Mouse (Mus musculus) gastrocnemius, postnatal 4 days (tissue): Measurements from ENCODE around the gene Vangl1. TPM values are rescaled to one million over a fixed set of nuclear protein-coding genes. Genes with fewer than 3 reads are reported as not detected.
"Not testable (repeated sequence)": the region's sequence is repeated elsewhere in the genome, so short reads cannot be mapped to it uniquely, and the experiment has no call there.

Experiments
- DNase-seq, 2 experiments: peaks; one replicate each; pipeline ENCODE4 v3.0.0; 2021 to 2022; ENCODE audit warnings: low spot score in 2 of 2, mixed read lengths in 2 of 2
- total RNA-seq, 2 experiments: library from RNA; stranded (reverse); gene quantifications; 2 replicates each; pipeline ENCODE4 v1.2.3; 2021

Gene Vangl1
- total RNA-seq, 2 experiments from 2014 or later, result 19.5 to 24.6 TPM

DNA sequence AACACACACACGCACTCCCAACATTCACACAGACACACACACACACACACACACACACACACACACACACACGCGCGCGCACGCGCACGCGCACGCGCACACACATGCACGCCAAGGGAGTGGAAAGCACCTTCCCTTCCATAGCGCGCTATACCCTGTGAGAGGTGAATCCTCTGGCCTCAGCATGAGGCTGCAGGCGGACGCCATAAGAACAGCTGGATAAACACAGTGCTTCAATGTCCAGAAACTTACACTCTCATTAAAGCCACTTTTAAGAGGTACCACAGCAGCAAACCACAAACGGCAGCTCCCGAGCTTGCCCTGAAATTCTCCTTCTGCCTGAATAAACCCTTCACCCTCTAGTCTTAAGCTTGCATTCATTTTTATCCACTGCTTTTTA is 28.8 kb downstream of the Vangl1 start:
- no peak for DNase-seq

DNA sequence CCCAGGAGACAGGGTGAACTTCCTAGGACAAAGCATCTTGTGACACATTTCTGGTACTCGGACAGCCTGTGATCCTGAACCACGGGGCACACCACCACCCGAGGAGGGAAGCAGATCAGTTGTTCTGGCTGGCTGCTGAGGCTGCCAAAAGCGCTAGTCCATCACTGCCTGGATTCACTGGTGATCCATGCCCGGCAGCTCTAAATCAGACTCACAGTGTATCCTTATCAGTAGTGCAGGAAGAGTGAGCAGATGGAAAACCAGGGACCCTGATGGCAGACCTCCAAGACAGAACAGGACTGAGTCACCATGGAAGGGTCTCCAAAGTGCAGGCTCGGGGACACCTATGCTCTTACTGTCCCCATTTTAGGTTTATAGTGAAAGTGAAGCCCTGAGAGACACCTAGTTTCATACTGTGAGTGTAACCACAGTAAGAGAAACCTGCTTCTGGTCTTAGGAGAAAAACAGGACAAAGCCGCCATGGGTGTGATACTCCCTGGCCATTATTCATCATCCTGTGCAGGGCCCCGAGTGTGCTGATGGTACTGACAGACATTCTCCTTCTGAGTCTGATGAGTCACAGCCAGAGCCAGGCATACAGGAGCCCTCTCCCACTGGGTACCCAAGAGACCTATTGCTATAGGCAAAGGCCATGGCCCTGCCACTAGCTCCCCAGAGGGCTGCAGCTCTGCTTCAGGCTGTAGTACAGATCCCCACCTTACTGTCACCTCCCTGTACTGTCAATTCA is 30.2 kb downstream of the Vangl1 start:
- no peak for DNase-seq

DNA sequence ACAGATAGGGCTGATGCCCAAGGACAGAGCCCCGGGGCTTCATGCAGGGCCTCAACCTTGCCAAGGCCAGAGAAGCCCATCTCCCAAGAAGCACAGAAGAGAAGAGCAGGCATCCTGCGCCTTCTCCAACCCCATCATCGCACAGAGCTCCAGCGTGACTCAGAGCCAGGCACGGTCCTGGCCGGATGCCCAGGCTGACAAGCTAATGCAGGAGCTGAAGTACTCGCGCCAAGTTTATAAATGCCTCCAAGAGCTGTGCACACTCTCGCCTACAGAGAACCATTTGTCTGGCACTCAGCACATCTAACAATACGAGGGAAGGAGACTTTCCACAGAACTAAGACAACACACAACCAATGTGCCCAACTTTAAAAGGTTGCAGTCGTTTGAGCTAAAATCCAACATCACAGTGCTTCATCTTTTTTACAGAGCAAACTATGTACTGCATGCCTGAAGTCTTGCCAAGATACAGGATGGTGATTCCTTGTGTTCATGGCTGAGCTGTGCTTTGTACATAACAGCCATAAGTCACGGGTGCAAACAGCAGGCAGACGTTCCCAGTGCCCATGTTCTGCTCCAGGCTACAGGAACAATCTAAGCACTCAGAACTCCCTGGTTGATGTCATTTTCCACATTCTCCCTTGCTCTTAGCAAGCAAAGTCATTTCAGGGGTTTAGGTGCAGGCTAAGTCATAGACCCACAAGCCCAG is 35.1 kb downstream of the Vangl1 start:
- DNase-seq, result peak; percentile 92 to 93

DNA sequence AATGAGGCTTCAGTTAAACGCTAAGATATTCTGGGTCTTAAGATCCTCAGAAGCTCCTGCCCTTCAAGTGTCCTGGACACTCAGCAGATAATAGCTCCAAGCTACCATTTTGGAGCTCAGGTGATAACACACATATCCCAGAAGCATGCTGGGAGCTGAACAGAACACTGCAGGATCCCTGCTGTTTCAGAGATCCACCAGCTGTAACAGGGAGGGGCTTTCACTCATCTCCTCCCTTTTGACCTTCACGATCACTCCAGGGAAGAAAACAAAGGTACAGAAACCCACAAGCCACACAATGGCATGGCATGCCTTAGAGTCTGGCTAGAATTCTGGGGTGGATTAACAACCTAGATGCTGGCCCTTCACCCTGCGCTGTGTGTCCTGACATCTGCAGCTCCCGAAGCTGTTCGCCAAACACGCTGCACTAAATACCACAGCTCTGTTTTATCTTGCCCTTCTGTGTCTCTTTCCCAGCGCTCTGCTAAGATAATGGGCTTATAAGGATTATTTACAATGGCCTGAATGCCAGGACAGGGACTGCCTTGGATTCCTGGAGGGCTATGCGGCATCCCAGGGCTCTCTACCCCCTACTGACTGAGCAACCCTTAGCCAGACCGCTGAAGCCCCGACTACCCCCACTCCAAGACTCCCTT is 36.8 kb downstream of the Vangl1 start:
- no peak for DNase-seq

DNA sequence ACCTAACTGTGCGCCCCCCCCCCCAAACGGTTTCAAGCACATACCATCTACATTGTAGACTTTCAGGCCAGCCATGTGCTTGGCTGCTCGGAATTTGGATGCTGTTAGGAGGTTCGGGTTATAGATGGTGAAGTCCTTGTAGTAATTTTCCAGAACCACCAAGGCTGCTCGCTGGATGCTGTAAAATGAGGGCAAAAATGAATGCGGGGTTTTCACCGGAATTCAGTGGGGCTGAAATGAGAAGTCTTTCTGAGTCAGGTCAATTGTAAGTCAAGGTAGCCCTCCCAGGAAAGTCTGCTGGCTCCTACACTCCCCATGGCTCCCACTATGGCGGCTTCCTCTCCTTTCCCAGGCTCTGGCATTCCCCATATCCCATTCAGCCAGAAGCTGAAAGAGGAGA is 37.7 kb downstream of the Vangl1 start:
- DNase-seq, result no peak

DNA sequence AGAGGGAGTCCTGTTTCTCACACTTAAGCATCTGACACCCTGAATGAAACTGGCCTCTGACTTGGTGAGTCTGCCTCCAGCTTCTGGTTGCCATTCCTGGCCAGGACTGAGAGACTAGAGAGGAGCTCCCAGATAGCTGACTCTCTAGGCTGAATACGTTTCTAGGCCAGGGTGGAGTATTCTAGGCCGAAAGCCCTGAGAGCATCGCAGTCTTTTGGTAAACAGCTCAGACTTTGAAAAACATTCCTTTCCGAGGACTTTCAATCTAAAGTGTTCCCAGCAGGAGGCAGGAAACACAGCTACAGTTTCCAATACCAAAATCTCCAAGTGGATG is 38.2 kb downstream of the Vangl1 start:
- DNase-seq, result no peak

DNA sequence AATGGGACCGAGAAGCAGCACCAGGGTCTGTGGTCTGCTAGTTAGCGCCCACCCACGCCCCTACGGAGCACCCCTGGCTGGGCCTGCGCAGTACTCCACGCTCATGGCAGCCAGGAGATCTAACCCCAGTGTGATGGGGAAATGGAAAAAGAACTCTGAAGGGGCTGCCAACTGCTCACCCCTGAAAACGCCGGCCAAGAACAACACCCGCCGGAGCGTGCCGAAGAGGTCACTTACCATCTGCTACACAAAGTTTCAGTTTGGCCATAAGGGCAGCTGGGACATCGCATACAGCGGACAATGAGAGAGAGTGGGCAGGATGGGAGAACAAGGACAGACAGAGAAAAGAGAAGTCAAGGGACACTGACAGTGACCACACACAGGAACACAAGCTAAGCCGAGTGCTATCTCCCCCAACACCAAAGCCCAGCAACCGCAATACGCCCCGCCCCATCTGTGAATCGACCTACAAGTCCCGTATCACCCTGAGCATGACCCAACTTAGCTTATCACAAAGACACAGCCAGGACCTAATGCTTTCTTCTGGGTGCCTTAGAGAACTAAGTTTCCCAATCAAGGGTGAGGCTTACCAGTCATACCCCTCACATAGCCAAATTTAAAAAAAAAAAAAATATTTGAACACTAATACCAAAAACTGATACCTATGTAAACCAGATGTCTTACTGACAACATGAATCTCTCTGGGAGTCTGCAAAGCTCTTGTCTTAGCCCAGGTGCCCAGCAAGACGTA is 38.8 kb downstream of the Vangl1 start:
- DNase-seq, result no peak

DNA sequence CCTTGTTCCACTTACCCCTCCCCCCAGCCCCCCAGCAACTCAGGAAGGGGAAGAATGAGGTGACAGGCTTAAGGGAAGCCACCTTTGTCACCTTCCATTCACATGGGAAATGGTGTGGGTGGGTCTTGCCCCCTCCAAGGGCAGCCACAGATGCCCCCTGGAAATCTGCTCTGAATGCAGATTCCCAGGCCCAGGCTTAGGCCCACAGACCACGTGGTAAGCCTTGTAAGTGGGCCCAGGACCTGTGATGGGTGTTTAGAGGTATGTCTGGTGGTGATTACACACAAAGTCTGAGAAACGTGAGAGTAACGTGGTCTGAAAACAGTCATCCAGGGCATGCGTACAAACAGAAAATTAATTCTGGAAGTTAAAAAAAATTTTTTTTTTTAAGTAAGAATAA is 39.6 kb downstream of the Vangl1 start:
- DNase-seq, result no peak

DNA sequence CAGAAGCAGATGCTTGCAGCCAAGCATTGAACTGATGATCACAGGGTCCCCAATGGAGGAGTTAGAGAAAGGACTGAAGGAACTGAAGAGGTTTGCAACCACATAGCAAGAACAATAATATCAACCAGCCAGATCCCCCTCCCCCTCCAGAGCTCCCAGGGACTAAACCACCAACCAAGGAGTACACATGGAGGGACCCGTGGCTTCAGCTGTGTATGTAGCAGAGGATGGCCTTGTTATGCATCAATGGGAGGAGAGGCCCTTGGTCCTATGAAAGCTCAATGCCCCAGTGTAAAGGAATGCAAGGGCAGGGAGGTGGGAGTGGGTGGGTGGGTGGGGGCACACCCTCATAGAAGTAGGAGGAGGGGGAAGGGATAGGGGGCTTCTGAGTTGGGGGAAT is 40.6 kb downstream of the Vangl1 start:
- DNase-seq, result not testable (repeated sequence)

DNA sequence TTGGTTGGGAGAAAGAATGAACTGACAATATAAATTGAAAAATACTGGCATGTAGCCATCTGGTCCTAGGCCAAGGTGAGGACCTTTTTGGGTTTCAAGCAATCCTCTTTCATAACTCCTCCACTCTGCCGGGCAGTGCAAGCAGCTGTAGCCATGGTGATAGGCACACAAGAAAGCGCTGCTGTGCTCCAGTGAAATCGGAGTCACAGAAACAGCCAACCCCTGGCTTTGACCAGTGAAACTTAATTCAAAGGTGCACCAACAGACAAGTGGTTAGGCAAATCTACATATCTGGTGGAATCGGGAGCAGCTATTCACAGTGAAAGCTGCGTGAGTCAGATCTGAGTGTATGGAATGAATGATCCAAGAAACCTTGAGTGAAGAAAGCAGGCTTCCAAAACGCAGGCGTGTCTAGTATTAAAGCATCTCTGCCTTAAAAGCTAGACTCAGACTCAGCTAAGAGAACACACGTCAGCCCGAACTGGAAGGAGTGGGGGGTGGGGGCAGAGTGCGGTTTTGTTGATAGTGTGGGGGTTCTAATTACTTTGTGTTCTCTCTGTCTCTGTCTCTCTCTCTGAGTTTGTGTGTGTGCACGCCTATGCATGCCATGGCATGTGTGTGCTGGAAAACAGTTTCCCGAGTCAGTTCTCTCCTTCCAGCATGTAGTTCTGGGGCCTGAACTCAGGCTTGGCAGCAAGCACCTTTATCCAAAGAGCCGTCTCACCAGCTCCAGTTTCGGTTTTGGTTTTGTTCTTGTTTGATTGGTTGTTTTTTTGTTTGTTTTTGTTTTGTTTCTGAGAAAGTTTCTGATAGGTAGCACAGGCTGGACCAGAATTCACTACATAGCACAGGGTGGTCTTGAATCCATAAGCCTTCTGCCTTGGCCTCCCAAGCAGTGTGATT is 44.8 kb downstream of the Vangl1 start:
- DNase-seq, result no peak

GRCm38 (mm10) chr3:102158759-102159422 is 45.6 kb downstream of the Vangl1 start:
- no peak for DNase-seq

- DNase-seq, result no peak
These were observed 46.8 kb downstream of the Vangl1 start for GRCm38 (mm10) chr3:102157652-102158051.

- no peak for DNase-seq
These were observed 47.8 kb downstream of the Vangl1 start for GRCm38 (mm10) chr3:102156737-102157136.

DNA sequence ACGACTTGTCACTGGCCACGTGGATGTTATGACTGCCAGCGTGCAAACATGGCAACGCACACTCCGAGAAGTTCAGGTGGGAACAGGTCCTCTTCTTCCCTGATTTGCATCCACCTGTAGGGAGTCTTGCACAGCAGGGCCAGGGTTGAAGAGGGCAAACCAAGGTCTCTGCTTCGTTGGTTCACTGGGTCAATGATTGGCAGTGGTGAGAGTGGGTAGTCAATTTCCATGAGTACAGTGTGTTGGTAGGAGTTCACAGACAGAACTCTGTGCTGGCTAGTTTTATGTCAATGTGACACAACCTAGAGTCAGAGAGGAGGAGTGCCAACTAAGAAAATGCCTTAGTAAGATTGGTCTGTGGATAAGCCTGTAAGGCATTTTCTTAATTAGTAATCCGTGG is 50.4 kb downstream of the Vangl1 start:
- no peak for DNase-seq

GRCm38 (mm10) chr3:102152872-102153271 is 51.6 kb downstream of the Vangl1 start:
- no peak for DNase-seq

- no peak for DNase-seq
These were observed 52.0 kb downstream of the Vangl1 start for GRCm38 (mm10) chr3:102152471-102152870.

- DNase-seq, result no peak
These were observed 52.6 kb downstream of the Vangl1 start for GRCm38 (mm10) chr3:102151850-102152249.

- DNase-seq, result no peak
These were observed 54.6 kb downstream of the Vangl1 start for GRCm38 (mm10) chr3:102149941-102150340.

DNA sequence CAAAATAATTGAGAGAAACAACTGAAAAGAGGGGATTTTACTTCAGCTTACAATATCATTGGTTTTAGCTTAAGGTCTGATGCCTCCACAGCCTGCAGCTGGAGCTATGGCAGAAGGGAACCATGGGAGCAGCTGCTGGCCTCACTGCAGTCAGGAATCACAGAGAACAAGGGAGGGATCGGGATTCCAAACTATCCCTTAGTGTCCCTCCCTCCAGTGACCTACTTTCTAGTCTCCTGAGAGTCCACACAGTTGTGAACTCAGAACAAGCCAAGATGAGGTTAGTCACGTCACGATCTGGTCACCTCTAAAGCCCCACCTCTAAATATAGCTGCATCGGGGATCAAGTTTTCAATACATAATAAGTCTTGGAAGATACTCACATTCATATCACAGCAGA is 57.3 kb downstream of the Vangl1 start:
- DNase-seq, result no peak

DNA sequence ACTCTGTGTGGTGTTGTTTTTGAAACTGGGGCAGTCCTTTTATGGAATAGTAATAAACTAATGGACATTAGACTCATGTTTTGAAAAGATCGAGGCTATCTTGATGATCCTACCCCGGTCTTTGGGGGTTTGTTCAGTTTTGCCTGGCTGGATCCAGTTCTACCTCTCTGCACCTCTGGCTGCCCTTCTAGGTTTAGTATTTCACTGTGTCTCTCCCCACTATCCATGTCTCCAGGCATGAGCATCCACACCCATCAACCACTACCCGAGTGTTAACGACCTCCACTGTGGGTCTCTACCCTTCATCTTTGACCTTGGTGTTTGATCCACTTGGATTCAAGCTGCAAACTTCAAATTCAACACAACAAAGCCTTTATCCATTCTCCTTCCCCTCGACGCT is 58.1 kb downstream of the Vangl1 start:
- DNase-seq, result no peak
